Mouse (Mus musculus): ENCODE data around the gene Slc25a23. TPM values are rescaled to one million over a fixed set of nuclear protein-coding genes. Genes with fewer than 3 reads are reported as not detected.
"Not testable (repeated sequence)": the region's sequence is repeated elsewhere in the genome, so short reads cannot be mapped to it uniquely, and the experiment has no call there.

Slc25a23 gene
- total RNA-seq, 2 experiments from 2014 or later: 351 to 373 TPM

DNA sequence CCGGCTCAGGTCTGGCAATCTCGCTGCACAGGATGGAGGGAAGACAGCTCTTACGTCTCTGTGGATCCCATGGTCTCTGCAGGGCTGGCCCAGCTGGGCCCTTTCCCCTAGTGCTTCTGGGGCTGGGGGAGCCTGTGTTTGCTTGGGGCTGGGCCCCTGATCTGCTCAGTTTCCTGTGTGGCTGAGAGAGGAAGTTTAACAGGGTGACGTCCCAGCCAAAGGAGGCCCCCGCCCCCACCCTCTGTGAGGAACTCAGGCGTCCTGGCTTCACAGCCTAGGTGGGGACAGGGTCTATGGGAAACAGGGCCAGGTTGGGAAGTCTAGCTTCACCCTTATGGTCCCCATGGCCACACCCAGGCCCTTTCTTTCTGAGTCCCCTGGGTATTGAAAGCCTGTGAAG is 18.7 kb upstream of the Slc25a23 start, which contains the start of gene Dennd1c:
TSS of gene Dennd1c (minus strand) at position 179 of the 400 bp plus-strand sequence.
- no peak for DNase-seq (ENCODE audit: extremely low spot score in 1 of 2, low spot score in 1 of 2)

DNA sequence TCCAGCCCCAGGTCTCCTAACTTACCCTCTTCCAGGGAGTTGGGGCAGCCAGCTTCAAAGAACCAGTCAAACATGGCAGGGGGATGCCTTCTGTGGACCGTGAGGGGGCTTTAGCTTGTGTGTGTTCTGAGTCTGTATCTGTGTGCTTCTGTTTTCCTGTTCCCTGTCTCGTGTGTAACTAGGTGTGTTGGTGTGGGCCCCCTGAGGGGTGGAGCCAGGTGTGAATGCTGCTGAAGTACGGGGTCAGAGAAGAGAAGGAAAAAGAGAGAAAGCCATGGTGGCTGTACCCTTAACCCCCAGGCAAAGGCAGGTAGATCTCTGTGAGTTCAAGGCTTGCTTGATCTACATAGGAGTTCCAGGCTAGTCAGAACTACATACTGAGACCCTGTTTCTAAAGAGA is 17.3 kb upstream of the Slc25a23 start:
- no peak for DNase-seq (ENCODE audit: extremely low spot score in 1 of 2, low spot score in 1 of 2)

DNA sequence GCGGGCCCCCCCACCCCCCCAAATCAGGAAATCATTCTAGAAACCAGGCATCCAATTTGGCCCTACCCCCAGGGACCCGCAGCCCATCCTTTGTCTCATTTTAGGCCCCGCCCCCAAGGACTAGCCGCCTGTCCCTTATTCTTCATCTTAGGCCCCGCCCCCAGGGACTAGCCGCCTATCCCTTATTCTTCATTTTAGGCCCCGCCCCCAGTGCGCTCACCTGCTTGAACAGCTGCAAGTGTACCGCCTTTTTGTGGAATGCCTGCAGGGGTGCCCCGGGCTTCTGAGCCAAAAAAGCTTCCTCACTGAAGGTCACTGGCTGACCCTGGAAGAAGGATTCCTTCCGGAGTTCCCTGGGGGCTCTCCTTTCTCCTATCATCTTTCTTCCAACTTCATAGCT is 11.0 kb upstream of the Slc25a23 start:
- no peak for DNase-seq (ENCODE audit: extremely low spot score in 1 of 2, low spot score in 1 of 2)

DNA sequence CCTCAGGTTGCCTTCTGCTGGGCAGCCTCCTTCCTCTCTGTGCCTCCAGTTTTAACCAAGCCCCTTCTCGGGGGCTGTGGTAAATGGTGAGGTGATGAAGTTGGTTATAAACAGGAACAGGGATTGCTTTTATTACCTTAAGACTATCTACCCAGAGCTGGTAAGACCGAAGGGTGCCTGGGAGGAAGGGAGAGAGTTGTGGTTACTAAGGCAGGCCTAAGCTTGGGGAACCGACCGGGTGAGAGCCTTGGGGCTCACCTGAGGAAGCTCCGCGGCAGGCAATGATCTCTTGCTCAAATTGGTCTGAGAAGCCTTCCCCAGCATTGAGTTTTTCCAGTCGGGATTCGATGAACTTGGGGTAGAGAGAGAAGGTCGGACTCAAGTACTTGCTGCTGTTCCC is 10.6 kb upstream of the Slc25a23 start:
- DNase-seq (ENCODE audit: extremely low spot score in 1 of 2, low spot score in 1 of 2): no peak

DNA sequence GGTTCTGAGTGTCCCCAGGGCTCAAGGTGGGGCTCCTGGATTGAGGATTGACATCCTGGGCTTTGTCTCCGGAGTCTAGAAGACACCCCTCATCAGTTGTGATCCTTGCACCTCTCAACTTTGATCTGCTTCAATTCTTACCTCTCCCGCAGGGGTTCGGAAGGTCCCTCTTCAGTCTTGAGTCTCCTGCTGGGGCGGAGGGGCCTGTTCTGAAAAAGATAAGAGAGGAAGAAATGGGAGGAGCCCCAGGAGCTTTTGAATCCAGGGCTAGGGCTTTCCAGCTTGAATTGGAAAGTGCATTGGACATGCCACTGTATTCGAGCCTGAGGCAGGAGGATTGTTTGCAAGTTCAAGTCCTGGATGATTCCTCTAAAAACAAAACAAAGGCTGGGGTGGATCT is 7.2 kb upstream of the Slc25a23 start:
- no peak for DNase-seq (ENCODE audit: extremely low spot score in 1 of 2, low spot score in 1 of 2)

DNA sequence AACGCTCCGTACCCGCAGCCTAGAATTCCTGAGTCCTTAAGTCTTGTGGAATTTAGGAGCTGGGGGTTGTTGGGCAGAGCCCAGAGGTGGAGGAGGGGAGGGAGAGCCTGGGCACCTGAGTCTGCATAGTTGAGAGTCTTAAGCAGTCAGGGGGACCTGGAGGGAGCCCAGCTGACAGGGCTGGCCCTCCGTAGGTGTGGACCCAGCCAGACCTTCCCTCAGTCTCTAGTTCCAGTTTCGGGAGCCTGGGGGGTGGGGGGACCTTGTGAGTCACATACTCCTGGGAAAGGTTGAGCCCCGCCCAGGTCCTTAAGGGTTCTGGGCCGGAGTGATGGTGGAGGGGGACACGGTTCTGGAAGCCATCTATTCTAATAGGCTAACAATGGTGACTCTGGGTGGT is 3.4 kb upstream of the Slc25a23 start:
- no peak for DNase-seq (ENCODE audit: extremely low spot score in 1 of 2, low spot score in 1 of 2)

DNA sequence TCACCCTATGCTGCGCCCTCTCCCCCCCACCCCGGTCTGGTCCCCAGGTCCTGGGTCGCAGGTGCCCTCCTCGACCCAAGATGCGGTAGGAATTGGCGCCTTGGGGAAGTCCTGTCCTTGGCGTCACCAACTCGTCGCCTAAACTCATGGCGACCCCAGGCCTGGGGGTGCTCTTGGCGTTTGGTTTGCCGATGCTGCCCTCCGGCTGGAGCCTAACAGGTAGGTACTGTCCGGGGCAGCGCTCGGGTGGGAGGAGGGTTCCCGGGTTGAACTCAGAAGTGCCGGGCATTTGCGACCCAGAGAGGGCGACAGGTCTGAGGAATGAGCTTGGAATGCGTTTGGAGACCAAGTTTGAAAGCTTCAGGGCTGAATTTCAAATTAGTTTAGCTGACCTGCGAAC is 2.9 kb upstream of the Slc25a23 start:
- DNase-seq (ENCODE audit: extremely low spot score in 1 of 2, low spot score in 1 of 2): no peak

DNA sequence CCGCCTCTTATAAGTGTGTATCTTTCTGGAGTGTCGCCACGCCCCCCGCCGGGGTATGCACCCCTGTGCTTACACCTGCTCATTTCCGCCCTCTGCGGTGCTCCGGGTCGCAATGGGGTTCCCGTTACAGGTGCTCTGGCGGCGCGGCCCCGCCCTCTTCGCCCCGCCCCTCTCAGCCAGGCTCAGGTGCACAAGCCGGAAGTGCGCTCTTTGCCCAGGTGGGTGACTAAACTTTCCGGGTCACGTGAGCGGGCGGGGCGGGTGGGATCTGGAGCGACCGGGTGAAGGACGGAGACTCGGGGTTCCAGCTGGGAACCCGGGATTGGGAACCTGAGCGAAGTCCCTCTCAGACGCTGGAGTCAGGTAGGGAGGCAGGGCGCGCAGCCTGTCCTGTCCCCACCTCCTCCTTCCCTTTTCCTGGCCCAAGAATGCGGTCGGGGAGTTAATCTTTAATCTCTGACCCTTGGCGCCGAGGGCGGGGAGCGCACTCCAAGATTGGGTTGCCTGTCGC is 2.4 kb upstream of the Slc25a23 start:
- no peak for DNase-seq (ENCODE audit: extremely low spot score in 1 of 2, low spot score in 1 of 2)

DNA sequence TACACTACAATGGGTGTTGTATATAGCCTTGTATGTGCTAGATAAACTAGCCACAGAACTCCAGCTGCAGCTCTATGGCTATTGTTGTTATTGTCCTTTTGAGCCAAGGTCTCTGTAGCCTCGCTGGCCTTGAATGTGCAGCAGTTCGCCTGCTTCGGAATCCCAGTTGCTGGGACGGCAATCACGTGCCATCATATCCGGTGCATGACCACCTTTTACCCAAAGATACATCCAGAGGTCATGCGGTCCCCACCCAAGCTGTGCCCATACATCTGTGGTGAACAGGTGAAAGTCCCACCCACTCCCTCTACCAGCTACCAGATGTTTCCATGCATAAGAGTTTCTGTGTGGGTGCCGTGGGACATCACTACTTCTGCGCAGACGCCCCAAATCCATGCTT is 1.4 kb upstream of the Slc25a23 start:
- no peak for DNase-seq (ENCODE audit: extremely low spot score in 1 of 2, low spot score in 1 of 2)

DNA sequence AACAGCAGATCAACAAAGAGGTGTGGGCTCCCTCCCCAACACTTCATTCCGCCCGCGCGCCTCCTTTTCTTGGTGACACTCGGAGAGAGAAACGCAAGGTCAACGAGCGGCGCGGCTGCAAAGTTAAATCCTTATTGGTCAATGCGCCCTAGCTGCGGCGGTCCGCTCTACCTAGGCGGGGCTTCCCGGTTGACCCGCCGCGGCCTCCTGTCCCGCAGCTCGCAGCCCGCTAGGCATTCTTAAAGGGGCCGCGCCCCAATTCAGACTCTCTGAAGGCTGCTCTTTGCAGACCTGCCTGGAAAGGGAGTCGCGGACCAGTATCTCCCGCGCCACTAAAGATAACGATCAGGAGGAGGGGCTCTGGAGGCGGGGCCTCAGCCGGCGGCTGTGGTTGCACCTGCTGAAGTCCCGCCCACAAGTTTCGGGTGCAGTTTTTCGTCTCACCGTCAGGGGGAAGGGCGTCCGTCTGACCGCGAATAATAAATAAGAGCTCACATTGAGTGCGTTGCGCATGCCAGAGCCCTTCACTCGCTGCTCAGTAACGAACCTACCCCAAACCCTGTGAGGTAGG is 653 bp upstream of the Slc25a23 start:
- peak; percentile 87 to 93 for DNase-seq (ENCODE audit: extremely low spot score in 1 of 2, low spot score in 1 of 2)

DNA sequence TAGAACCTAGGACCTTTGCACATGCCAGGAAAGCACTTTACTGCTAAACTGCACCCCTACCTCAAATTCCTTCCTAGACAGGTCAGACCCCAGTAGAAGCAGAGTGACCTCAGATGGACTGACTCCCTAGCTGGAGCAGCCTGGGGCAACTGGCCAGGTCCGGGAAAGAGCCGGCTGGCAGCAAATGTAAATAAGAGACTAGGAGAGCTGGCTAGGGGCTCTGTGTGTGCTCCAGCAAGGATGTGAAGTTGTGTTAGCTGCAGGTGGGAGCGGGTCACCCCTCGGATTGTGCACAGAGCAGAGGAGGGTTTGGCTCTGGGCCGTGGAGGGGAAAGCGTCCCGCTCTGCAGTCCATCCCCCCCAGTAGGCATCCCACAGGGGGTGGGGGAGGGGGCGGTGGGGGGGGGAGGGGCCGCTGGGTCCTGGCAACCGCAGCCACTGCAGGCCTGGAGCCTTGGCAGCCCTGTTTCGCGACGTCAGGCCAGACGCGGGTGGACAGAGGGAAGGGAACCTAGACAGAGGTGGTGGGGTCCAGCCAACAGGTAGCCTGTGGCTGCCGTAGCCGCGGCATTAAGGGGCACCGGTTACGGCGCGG is 675 bp downstream of the Slc25a23 start, which contains the start of gene Crb3:
TSS of gene Crb3 (plus strand) at position 215 of the 595 bp plus-strand sequence.
- DNase-seq (ENCODE audit: extremely low spot score in 1 of 2, low spot score in 1 of 2): peak in 1 of 2 experiments; percentile 36

DNA sequence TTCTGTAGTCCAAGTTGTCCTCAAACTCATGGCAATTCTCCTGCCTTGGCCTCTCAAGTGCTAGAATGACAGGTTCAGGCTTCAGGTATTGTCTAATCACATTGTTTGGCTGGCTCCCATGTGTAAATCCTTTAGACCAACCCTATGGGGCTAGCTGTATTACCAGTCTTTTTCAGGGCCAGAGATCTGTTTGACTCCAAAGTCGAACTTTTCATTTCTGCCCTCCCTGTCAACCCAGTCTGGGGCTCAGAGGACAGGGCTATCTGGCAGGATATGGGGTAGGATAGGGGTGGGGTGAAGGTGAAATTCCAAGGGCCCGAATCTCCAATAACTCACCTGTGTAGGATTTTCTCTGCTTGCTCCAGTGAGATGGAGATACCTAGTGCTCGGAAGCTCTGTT is 3.4 kb downstream of the Slc25a23 start:
- no peak for DNase-seq (ENCODE audit: extremely low spot score in 1 of 2, low spot score in 1 of 2)

DNA sequence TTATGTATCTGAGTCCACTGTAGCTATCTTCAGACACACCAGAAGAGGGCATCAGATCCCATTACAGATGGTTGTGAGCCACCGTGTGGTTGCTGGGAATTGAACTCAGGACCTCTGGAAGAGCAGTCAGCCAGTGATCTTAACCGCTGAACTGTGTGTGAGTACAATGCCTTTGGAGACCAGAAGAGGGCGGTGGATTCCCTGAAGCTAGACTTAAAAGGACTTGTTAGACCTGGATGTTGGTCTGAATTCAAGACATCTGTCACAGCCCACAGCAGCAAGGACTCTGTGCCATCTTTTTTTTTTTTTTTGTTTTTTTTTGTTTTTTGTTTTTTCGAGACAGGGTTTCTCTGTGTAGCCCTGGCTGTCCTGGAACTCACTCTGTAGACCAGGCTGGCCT is 8.0 kb downstream of the Slc25a23 start:
- DNase-seq (ENCODE audit: extremely low spot score in 1 of 2, low spot score in 1 of 2): not testable (repeated sequence)

DNA sequence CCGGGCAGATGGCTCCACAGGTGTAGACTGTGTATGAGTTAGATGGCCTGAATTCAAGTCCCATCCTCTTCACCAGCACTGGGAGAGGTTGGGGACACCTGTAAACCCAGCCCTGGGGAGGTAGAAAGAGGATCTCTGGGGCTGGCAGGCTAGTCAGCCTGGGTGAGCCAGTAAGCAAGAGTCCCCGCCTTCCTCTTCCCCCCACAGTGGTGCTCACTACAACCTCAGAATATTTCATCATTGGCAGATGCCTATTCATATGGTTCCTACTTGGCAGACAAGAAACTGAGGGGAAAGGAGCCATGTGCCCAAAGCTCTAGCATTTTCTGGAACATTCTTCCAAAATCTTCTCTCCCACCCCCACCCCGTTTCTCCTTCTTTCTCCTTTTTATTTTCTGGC is 10.8 kb downstream of the Slc25a23 start:
- DNase-seq (ENCODE audit: extremely low spot score in 1 of 2, low spot score in 1 of 2): no peak

DNA sequence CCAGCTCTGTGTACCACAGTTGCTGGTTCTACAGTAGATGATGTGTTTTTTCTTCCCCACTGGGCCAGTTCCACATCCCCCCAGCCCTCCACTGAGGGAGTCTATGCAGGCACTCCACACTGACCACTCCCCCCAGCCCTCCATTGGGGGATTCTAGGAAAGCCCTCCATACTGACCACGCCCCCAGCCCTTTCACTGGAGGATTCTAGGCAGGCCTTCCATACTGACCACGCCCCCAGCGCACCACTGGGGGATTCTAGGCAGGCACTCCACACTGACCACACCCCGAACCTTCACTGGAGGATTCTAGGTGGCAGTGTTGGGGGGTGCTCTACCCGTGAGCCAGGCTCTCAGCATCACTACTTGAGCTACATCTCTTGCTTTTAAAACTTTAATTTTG is 12.3 kb downstream of the Slc25a23 start:
- DNase-seq (ENCODE audit: extremely low spot score in 1 of 2, low spot score in 1 of 2): no peak

DNA sequence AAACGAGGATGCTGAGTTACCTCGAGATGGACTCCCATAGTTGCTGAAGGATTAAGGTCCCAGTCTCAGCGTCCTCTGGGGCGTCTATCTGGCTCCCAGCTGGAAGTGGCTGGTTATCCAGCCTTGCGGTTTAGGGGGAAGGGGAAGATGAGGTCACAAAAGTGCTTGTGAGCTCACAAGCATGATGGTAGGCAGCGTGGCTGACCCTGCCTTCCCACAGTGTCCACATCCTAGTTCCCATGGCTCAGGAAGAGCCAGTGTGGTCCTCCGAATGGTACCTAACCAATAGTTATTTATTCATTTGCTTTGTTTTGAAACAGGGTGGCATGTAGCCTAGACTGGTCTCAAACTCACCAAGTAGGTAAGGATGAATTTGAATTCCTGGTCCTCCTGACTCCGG is 18.1 kb downstream of the Slc25a23 start, which contains the start of gene Slc25a41:
TSS of gene Slc25a41 (minus strand) at position 101 of the 400 bp plus-strand sequence.
- no peak for DNase-seq (ENCODE audit: extremely low spot score in 1 of 2, low spot score in 1 of 2)

DNA sequence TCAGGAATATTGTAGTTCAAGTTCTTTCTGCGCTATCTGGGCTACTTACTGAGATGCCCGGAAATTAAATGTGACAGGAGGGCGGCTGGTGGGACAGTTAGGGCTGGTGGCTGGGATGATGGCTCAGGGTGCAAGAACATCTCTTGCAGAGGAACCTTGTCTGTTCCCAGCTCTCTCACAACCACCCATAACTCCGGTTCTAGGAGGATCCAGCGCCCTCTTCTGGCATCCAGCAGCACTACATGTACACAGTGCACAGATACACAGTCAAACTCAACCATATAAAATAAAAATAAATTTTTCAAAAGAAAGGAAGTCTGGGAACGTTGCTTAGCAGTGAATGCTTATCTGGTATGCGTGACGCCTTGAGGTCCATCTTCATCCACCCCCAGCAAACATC is 20.7 kb downstream of the Slc25a23 start:
- no peak for DNase-seq (ENCODE audit: extremely low spot score in 1 of 2, low spot score in 1 of 2)

DNA sequence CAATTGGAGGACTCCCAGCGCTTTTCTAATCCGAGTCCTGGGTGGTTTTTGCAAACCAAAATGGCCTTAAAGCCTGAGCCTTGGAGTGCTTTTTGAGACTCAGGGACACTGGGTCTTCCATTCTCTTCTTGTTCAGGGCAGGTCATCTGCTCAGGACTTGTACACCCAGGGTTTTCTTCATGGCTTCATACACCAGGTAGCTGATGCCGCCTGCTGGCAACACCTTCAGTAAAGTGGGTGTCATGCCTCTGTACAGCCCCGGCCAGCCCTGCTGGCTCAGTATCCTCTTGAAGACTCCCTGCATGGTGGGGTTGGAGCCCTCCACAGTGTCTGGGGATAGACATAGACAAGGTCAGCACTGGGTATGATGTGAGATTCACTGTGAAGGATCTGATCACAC is 26.8 kb downstream of the Slc25a23 start:
- no peak for DNase-seq (ENCODE audit: extremely low spot score in 1 of 2, low spot score in 1 of 2)

DNA sequence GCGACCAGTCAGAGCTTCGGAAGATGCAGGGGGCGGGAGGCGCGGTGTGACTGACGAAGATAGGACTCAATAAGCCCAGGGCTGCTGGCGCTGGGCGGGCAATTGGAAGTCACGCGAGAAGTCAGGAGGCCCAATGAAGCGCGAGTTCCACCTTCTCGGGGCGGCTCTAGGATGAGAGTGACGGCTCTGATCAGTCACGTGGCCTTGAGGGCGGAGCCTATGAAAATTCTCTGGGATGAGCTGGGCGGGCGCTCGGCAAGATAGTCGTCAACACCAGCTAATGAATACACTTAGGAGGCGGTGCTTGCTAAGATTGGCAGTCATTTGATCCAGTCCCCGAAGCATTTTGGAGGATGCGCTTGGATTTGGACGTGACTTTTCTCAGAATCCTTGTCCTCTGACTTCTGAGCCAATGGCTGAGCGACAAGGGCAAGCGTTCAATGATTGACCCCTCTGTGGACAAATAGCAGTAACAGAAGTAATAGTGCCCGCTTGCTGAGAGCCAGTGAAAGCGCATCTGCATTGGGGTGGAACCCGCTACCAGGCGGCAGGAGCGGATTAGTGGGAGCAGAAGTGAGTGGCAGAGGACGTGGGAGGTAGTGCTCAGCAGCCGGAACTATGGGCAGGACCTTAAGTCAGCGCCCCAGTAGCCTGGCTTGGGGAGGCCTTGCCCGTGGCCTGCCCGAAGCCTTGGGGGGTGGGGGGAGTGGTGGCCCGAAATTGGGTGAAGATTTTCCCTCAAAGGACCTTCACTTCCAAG is 27.8 kb downstream of the Slc25a23 start:
- DNase-seq (ENCODE audit: extremely low spot score in 1 of 2, low spot score in 1 of 2): peak; percentile 87 to 91

DNA sequence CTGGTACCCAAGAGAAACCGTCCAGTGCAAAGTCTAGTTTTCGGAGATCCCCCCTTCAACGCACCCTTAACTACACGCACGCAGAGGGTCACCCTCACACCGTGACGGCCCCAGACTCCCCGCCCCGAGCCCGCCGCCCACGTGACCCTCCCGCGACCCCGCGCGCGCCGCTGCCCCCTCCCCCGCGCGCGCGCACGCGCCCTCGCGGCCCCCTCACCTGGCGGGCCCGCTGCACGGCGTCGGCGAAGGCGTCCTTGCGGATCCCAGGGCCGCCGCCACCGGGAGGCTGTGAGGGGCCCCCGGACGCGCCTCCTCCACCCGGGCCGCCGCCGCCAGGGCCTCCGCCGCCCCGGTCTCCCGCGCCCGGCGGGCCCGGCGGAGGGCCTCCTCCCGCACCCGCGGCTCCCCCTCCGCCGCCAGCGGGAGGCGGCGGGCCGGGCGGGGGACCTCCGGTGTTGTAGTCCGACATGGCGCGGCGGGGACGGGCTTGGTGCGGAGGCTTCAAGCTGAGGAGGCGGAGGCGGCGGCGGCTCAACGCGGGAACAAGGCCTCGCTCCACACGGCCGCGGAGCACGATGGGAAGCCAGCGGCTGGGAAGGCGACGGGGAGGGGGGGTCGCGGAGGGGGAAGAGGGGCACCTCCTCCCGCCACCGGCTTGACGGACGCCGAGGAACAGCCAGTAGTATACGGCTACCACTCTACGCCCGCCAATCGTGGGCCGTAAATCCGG is 28.6 kb downstream of the Slc25a23 start, which contains the start of gene Khsrp:
TSS of gene Khsrp (minus strand) at position 592 of the 730 bp plus-strand sequence.
- DNase-seq (ENCODE audit: extremely low spot score in 1 of 2, low spot score in 1 of 2): peak; percentile 40 to 45

DNA sequence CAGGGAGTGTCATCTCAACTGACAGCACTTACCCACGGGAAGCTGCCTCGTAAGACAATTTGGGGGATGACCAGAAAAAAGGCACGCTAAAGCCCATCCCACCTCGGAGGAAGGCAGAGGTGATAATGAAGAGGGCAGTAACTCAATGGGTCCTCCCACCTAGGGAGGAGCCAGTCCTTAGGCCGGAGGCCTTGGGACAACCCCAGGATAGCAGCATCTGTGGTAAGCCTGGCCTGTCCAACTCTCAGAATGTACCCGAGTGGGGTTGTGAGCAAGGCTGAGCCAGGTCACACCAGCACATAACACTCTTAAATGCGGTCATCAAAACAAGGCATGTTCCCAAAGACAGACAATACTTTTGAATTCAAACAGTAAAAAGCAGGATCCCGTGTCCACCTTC is 30.0 kb downstream of the Slc25a23 start:
- DNase-seq (ENCODE audit: extremely low spot score in 1 of 2, low spot score in 1 of 2): no peak

Measured in layer of hippocampus, postnatal 25 days (tissue).